ENCODE assay signal across 8 mouse cellular contexts in the genomic region with DNA sequence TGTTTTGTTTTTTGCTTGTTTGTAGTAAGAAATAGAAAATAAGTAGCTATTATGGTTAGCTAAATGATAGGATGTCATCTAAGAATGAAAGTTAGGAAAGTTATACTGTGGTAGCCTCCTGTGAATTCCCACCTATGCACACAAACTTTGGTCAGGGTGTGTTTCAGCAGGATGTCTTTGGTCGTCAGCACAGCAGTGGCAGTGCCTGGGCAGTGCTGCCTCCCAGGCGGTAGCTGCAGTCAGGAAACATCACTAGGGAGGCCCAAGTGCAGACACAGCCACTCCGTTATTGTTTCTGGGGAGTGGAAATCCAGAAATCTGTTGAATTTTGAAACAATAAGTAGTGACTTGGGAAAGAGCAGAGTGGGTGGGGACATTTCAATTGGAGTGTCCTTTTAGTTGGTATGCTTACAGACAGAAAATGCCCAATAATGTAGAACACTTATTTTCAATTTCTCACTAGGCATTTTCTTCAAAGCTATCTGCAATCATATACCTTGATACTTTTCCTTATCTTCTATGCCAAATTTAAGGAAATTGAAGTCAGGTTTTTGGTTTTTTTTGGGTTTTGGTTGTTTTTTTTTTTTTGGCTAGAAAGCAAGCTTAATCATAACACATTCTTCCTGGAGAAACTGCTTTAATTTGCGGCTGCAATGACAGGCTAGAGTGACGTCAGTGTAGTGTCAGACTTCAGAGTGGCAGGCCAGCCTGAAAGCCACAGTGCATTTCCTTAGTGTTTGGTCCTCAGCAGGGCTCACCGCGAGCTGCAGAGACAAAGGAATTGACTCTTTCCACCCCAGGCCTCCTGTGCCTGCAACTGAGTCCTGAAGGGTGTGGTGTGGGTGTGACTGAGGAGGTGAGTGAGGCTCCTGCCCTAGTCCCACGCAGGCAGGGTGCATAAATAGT.
DNase-seq lines count a peak whose midpoint lies in the region; ATAC-seq and TF ChIP-seq lines count a peak whose summit lies in the region.

No protein-coding gene starts in this region.

- H3K79me2 ChIP-seq in myocyte (ENCODE audit: control insufficient read depth, insufficient read depth), result peaks cover 21% of the 10 kb centered on the region

- H3K4me2 ChIP-seq in heart, embryonic 16.5 days (ENCODE audit: low read depth, low read length), result peak overlapping the region; percentile 62
- H3K4me2 ChIP-seq in myocyte (ENCODE audit: low read depth), result peak overlapping the region; percentile 84

- no peaks in the 10 kb centered on the region for H3K9me3 ChIP-seq in heart, embryonic 16.5 days (replicated peaks; ENCODE audit: control insufficient read depth, low read length)

- H3ac ChIP-seq in myocyte (ENCODE audit: control insufficient read depth, insufficient read length), result no peak overlapping the region

- no peak for TF ChIP-seq POLR2A in cortical plate, adult 2 months (IDR thresholded peaks at IDR 0.05; ENCODE audit: extremely low read depth, insufficient read depth, low read length)
- TF ChIP-seq POLR2A in myocyte (IDR thresholded peaks at IDR 0.05; ENCODE audit: insufficient read length, low read depth), result no peak

- H3K4me3 ChIP-seq in gastrocnemius, adult 2 months, result peak overlapping the region; percentile 37
- no peak overlapping the region for H3K4me3 ChIP-seq in cortical plate, adult 2 months (ENCODE audit: insufficient read depth, low read length)
- H3K4me3 ChIP-seq in heart, embryonic 16.5 days (ENCODE audit: low read length), result peak overlapping the region; percentile 43
- H3K4me3 ChIP-seq in myocyte, result no peak overlapping the region

- peak; percentile 71; the same call in 1 of the 2 replicates for ATAC-seq in heart, embryonic 16.5 days (replicated peaks; ENCODE audit: extremely low read depth, insufficient read depth, low FRiP score)

- 14% methylated on average over 8 of the region's 8 CpGs for WGBS in heart, embryonic 16.5 days

- intact Hi-C loops in gastrocnemius, adult 2 months (cut with DNase I), result loop anchor here (5.0 kb wide), 1 partner anchor 42 kb away; no protein-coding TSS in a partner anchor

- TF ChIP-seq CTCF in gastrocnemius, adult 2 months (IDR thresholded peaks at IDR 0.05), result no peak
- TF ChIP-seq CTCF in cortical plate, adult 2 months (IDR thresholded peaks at IDR 0.05; ENCODE audit: extremely low read depth, insufficient read depth, low read length), result no peak

- peak overlapping the region; percentile 72 for H3K9ac ChIP-seq in heart, embryonic 16.5 days (ENCODE audit: low read length)

- peaks cover 4% of the 10 kb centered on the region; the same call in 1 of the 2 replicates for H3K4me1 ChIP-seq in cortical plate, adult 2 months (ENCODE audit: control insufficient read depth, insufficient read depth, low read length)
- H3K4me1 ChIP-seq in heart, embryonic 16.5 days (ENCODE audit: control insufficient read depth, insufficient read depth, low read length), result peaks cover 22% of the 10 kb centered on the region

- peak overlapping the region; percentile 72 for H3K27ac ChIP-seq in gastrocnemius, adult 2 months
- 0 out of 2 replicates have a peak overlapping the region, but pooled peaks have one; percentile 14 for H3K27ac ChIP-seq in cortical plate, adult 2 months (ENCODE audit: insufficient read depth, low read length)
- H3K27ac ChIP-seq in heart, embryonic 16.5 days (ENCODE audit: low read length), result peak overlapping the region; percentile 86

- H3K27me3 ChIP-seq in heart, embryonic 16.5 days (ENCODE audit: control insufficient read depth, insufficient read depth, low read length), result no peaks in the 10 kb centered on the region
- H3K27me3 ChIP-seq in myocyte (ENCODE audit: control insufficient read depth, insufficient read depth, insufficient read length), result no peaks in the 10 kb centered on the region

- no peaks in the 10 kb centered on the region for H3K36me3 ChIP-seq in heart, embryonic 16.5 days (ENCODE audit: control insufficient read depth, insufficient read depth)
- no peaks in the 10 kb centered on the region for H3K36me3 ChIP-seq in myocyte (ENCODE audit: control insufficient read depth, insufficient read depth)

- peak; percentile 27 for DNase-seq in gastrocnemius, adult 2 months
- no peak for DNase-seq in gastrocnemius, postnatal 4 days (ENCODE audit: low spot score in 2 of 2)
- peak; percentile 34 to 41 for DNase-seq in kidney, postnatal 4 days
- DNase-seq in layer of hippocampus, postnatal 14 days (ENCODE audit: low spot score in 2 of 2), result no peak
- DNase-seq in gastrocnemius, adult 8-10 months (ENCODE audit: low spot score in 2 of 2), result no peak

TF ChIP-seq in myocyte, 11 proteins besides CTCF, POLR2A, EP300 and RAD21:
- TF ChIP-seq SRF (IDR thresholded peaks at IDR 0.05; ENCODE audit: control insufficient read depth, insufficient read length, low read depth) (no peak), CEBPB (IDR thresholded peaks at IDR 0.05; ENCODE audit: insufficient read depth, poor library complexity, severe bottlenecking) (0 out of 2 replicates have a peak, but pooled peaks have one; percentile 2), MYOG (IDR thresholded peaks at IDR 0.05; ENCODE audit: control insufficient read depth in 1 of 3, insufficient read depth in 1 of 3, insufficient read length in 2 of 3, low read depth in 2 of 3) (peak in 1 of 3 experiments; percentile 9)

Comparison
In these comparisons a context has a peak if more than half of its experiments do, and no peak if none do; other contexts are left out.
1. DNase-seq: peak in gastrocnemius, adult 2 months (single experiment) and kidney, postnatal 4 days (2 of 2); none in gastrocnemius, postnatal 4 days (0 of 2), layer of hippocampus, postnatal 14 days (0 of 2) and gastrocnemius, adult 8-10 months (0 of 2).
2. H3K27ac ChIP-seq: peak in every context shown above with its lines; median percentile 86 in heart, embryonic 16.5 days; 72 in gastrocnemius, adult 2 months; 14 in cortical plate, adult 2 months.
3. H3K4me3 ChIP-seq: peak in gastrocnemius, adult 2 months (single experiment) and heart, embryonic 16.5 days (single experiment); none in cortical plate, adult 2 months (single experiment) and myocyte (single experiment).